ENCODE assay signal across 17 mouse cellular contexts in genomic region chr3:104816130-104816529, GRCm38 (mm10). TPM values are rescaled to one million over a fixed set of nuclear protein-coding genes. Genes with fewer than 3 reads are reported as not detected.
A peak's percentile ranks its signal among the peaks of the same experiment; 100 is the strongest.
DNase-seq lines count a peak whose midpoint lies in the region; ATAC-seq and TF ChIP-seq lines count a peak whose summit lies in the region.
"Had no signal": no experiment of that assay in that cellular context is flagged by ENCODE, and none has a peak within 500 bp of the region (broad histone marks: within the 10 kb centered on the region; RNA-seq: fewer than 3 reads in every experiment).

No protein-coding gene starts in this region.

- no peak overlapping the region for H3K27ac ChIP-seq in heart, embryonic 13.5 days (replicated peaks)
- H3K27ac ChIP-seq in heart, embryonic 12.5 days (ENCODE audit: poor library complexity, severe bottlenecking), result no peak overlapping the region
- H3K27ac ChIP-seq in lung, postnatal 0 days (ENCODE audit: low read length), result no peak overlapping the region
- no peak overlapping the region for H3K27ac ChIP-seq in intestine, embryonic 16.5 days (ENCODE audit: low read length)
- no peak overlapping the region for H3K27ac ChIP-seq in stomach, embryonic 16.5 days (ENCODE audit: low read length)
- no peak overlapping the region for H3K27ac ChIP-seq in midbrain, embryonic 15.5 days
- H3K27ac ChIP-seq: forebrain, embryonic 15.5 days; hindbrain, embryonic 13.5 days; neural tube, embryonic 12.5 days had no signal

- peak overlapping the region; percentile 78 for H3K4me2 ChIP-seq in heart, embryonic 13.5 days
- H3K4me2 ChIP-seq in heart, embryonic 12.5 days, result no peak overlapping the region
- no peak overlapping the region for H3K4me2 ChIP-seq in lung, postnatal 0 days (replicated peaks; ENCODE audit: low read depth, low read length)
- H3K4me2 ChIP-seq in intestine, embryonic 16.5 days (ENCODE audit: low read depth, low read length), result peak overlapping the region; percentile 28
- H3K4me2 ChIP-seq in stomach, embryonic 16.5 days (ENCODE audit: low read depth, low read length), result peak overlapping the region; percentile 73; the same call in 1 of the 2 replicates
- no peak overlapping the region for H3K4me2 ChIP-seq in midbrain, embryonic 15.5 days

- H3K4me1 ChIP-seq in heart, embryonic 13.5 days, result peaks cover 61% of the 10 kb centered on the region
- H3K4me1 ChIP-seq in heart, embryonic 12.5 days (replicated peaks), result peaks cover 47% of the 10 kb centered on the region
- H3K4me1 ChIP-seq in lung, postnatal 0 days (ENCODE audit: insufficient read depth, low read depth, low read length), result peaks cover 7% of the 10 kb centered on the region; the same call in 1 of the 2 replicates
- H3K4me1 ChIP-seq in intestine, embryonic 16.5 days (ENCODE audit: control insufficient read depth, insufficient read depth, low read length), result peaks cover 28% of the 10 kb centered on the region
- H3K4me1 ChIP-seq in stomach, embryonic 16.5 days (ENCODE audit: control insufficient read depth, insufficient read depth, low read length), result peaks cover 31% of the 10 kb centered on the region
- H3K4me1 ChIP-seq in midbrain, embryonic 15.5 days, result peaks cover 17% of the 10 kb centered on the region

- no peaks in the 10 kb centered on the region for H3K9me3 ChIP-seq in heart, embryonic 13.5 days
- H3K9me3 ChIP-seq in heart, embryonic 12.5 days (replicated peaks), result no peaks in the 10 kb centered on the region
- no peaks in the 10 kb centered on the region for H3K9me3 ChIP-seq in lung, postnatal 0 days (ENCODE audit: low read length)
- no peaks in the 10 kb centered on the region for H3K9me3 ChIP-seq in intestine, embryonic 16.5 days (ENCODE audit: control insufficient read depth, low read length)
- no peaks in the 10 kb centered on the region for H3K9me3 ChIP-seq in stomach, embryonic 16.5 days (replicated peaks; ENCODE audit: control insufficient read depth, low read length)
- no peaks in the 10 kb centered on the region for H3K9me3 ChIP-seq in midbrain, embryonic 15.5 days
- H3K9me3 ChIP-seq: forebrain, embryonic 15.5 days; heart, embryonic 15.5 days; hindbrain, embryonic 13.5 days; neural tube, embryonic 12.5 days had no signal

- H3K4me3 ChIP-seq in heart, embryonic 13.5 days, result peak overlapping the region; percentile 76; the same call in 1 of the 2 replicates
- no peak overlapping the region for H3K4me3 ChIP-seq in heart, embryonic 12.5 days
- no peak overlapping the region for H3K4me3 ChIP-seq in lung, postnatal 0 days (ENCODE audit: low read depth, low read length)
- H3K4me3 ChIP-seq in intestine, embryonic 16.5 days (ENCODE audit: low read length), result no peak overlapping the region
- no peak overlapping the region for H3K4me3 ChIP-seq in stomach, embryonic 16.5 days (replicated peaks; ENCODE audit: low read length)
- H3K4me3 ChIP-seq in midbrain, embryonic 15.5 days, result no peak overlapping the region
- H3K4me3 ChIP-seq: forebrain, embryonic 15.5 days had no signal

- WGBS in heart, embryonic 13.5 days, result 96% methylated on average over 7 of the region's 7 CpGs
- 96% methylated on average over 7 of the region's 7 CpGs for WGBS in heart, embryonic 12.5 days
- 85% methylated on average over 7 of the region's 7 CpGs for WGBS in lung, postnatal 0 days
- WGBS in intestine, embryonic 16.5 days, result 92% methylated on average over 7 of the region's 7 CpGs
- WGBS in stomach, embryonic 16.5 days, result 85% methylated on average over 7 of the region's 7 CpGs
- WGBS in midbrain, embryonic 15.5 days, result 94% methylated on average over 7 of the region's 7 CpGs

- no peak for DNase-seq in lung, postnatal 0 days (ENCODE audit: low spot score)
- no peak for DNase-seq in lung, postnatal 10 days
- DNase-seq in embryo, embryonic 9.5 days (ENCODE audit: extremely low spot score), result no peak
- DNase-seq: adrenal gland, postnatal 36 days; cerebellum, adult 9-11 months; kidney, adult 8-10 months; lung, adult 2 months had no signal

- no peaks in the 10 kb centered on the region for H3K27me3 ChIP-seq in heart, embryonic 13.5 days (replicated peaks)
- H3K27me3 ChIP-seq in heart, embryonic 12.5 days (replicated peaks), result no peaks in the 10 kb centered on the region
- H3K27me3 ChIP-seq in lung, postnatal 0 days (replicated peaks; ENCODE audit: insufficient read depth, low read length), result no peaks in the 10 kb centered on the region
- no peaks in the 10 kb centered on the region for H3K27me3 ChIP-seq in intestine, embryonic 16.5 days (replicated peaks; ENCODE audit: control insufficient read depth, insufficient read depth, low read length)
- H3K27me3 ChIP-seq in stomach, embryonic 16.5 days (ENCODE audit: control insufficient read depth, insufficient read depth, low read length), result no peaks in the 10 kb centered on the region
- no peaks in the 10 kb centered on the region for H3K27me3 ChIP-seq in midbrain, embryonic 15.5 days (replicated peaks)
- H3K27me3 ChIP-seq: forebrain, embryonic 15.5 days; heart, embryonic 15.5 days; hindbrain, embryonic 13.5 days; neural tube, embryonic 12.5 days had no signal

- H3K36me3 ChIP-seq in heart, embryonic 13.5 days, result peaks cover 24% of the 10 kb centered on the region
- H3K36me3 ChIP-seq in heart, embryonic 12.5 days, result peaks cover 21% of the 10 kb centered on the region
- H3K36me3 ChIP-seq in lung, postnatal 0 days (ENCODE audit: insufficient read depth, low read length), result no peaks in the 10 kb centered on the region
- H3K36me3 ChIP-seq in intestine, embryonic 16.5 days (ENCODE audit: control insufficient read depth, insufficient read depth, low read length), result no peaks in the 10 kb centered on the region
- H3K36me3 ChIP-seq in stomach, embryonic 16.5 days (ENCODE audit: control insufficient read depth, insufficient read depth, low read length), result no peaks in the 10 kb centered on the region
- H3K36me3 ChIP-seq in midbrain, embryonic 15.5 days (replicated peaks), result no peaks in the 10 kb centered on the region
- H3K36me3 ChIP-seq: heart, embryonic 15.5 days; neural tube, embryonic 12.5 days had no signal

- ATAC-seq in heart, embryonic 13.5 days (ENCODE audit: extremely low read depth, insufficient number of reproducible peaks, low FRiP score, low TSS enrichment), result no peak
- ATAC-seq in heart, embryonic 12.5 days (ENCODE audit: insufficient number of reproducible peaks, low FRiP score), result no peak
- ATAC-seq in lung, postnatal 0 days, result no peak
- no peak for ATAC-seq in intestine, embryonic 16.5 days
- no peak for ATAC-seq in stomach, embryonic 16.5 days (ENCODE audit: insufficient read depth, low FRiP score)
- ATAC-seq in midbrain, embryonic 15.5 days (replicated peaks), result no peak
- ATAC-seq: forebrain, embryonic 15.5 days had no signal

- no peak for TF ChIP-seq EP300 in lung, postnatal 0 days (IDR thresholded peaks at IDR 0.05)

- TF ChIP-seq CTCF in lung, postnatal 0 days (IDR thresholded peaks at IDR 0.05), result peak; percentile 30; the same call in 1 of the 2 replicates

- H3K9ac ChIP-seq in heart, embryonic 13.5 days, result no peak overlapping the region
- H3K9ac ChIP-seq in heart, embryonic 12.5 days, result no peak overlapping the region
- no peak overlapping the region for H3K9ac ChIP-seq in lung, postnatal 0 days (replicated peaks; ENCODE audit: low read depth)
- H3K9ac ChIP-seq in intestine, embryonic 16.5 days (ENCODE audit: low read depth, low read length), result no peak overlapping the region
- no peak overlapping the region for H3K9ac ChIP-seq in stomach, embryonic 16.5 days (ENCODE audit: low read length)
- H3K9ac ChIP-seq in midbrain, embryonic 15.5 days, result no peak overlapping the region
- H3K9ac ChIP-seq: forebrain, embryonic 15.5 days; hindbrain, embryonic 13.5 days; neural tube, embryonic 12.5 days had no signal

RNA-seq across cellular contexts. Expression of gene Mov10, which starts 2.2 kb away (rescaled TPM):
- 37.1 and 47.6 TPM in 2 replicates for polyA plus RNA-seq in heart, embryonic 13.5 days (2015; fragmentation: Nextera tagmentation; extraction: Ambion mirVana)
- polyA plus RNA-seq in heart, embryonic 12.5 days (2016; fragmentation: Nextera tagmentation; extraction: Ambion mirVana), result 43.4 and 45.0 TPM in 2 replicates
- 22.2 and 28.8 TPM in 2 replicates for polyA plus RNA-seq in lung, postnatal 0 days (2015; fragmentation: Nextera tagmentation; extraction: Ambion mirVana)
- 139 and 161 TPM in 2 replicates for polyA plus RNA-seq in intestine, embryonic 16.5 days (2015; fragmentation: Nextera tagmentation; extraction: Ambion mirVana)
- polyA plus RNA-seq in stomach, embryonic 16.5 days (2015; fragmentation: Nextera tagmentation; extraction: Ambion mirVana), result 68.0 and 78.2 TPM in 2 replicates
- polyA plus RNA-seq in midbrain, embryonic 15.5 days (2015; fragmentation: Nextera tagmentation; extraction: Ambion mirVana), result 9.7 and 10.6 TPM in 2 replicates

RNA-seq across cellular contexts. Expression of gene Rhoc, which starts 28.0 kb away (rescaled TPM):
- polyA plus RNA-seq in heart, embryonic 13.5 days (2015; fragmentation: Nextera tagmentation; extraction: Ambion mirVana), result 192 and 225 TPM in 2 replicates
- polyA plus RNA-seq in heart, embryonic 12.5 days (2016; fragmentation: Nextera tagmentation; extraction: Ambion mirVana), result 260 and 269 TPM in 2 replicates
- 242 and 258 TPM in 2 replicates for polyA plus RNA-seq in lung, postnatal 0 days (2015; fragmentation: Nextera tagmentation; extraction: Ambion mirVana)
- polyA plus RNA-seq in intestine, embryonic 16.5 days (2015; fragmentation: Nextera tagmentation; extraction: Ambion mirVana), result 171 and 184 TPM in 2 replicates
- 163 and 168 TPM in 2 replicates for polyA plus RNA-seq in stomach, embryonic 16.5 days (2015; fragmentation: Nextera tagmentation; extraction: Ambion mirVana)
- polyA plus RNA-seq in midbrain, embryonic 15.5 days (2015; fragmentation: Nextera tagmentation; extraction: Ambion mirVana), result 43.8 and 46.0 TPM in 2 replicates

RNA-seq across cellular contexts. Expression of gene Fam19a3, which starts 34.5 kb away (rescaled TPM):
- 0.96 and 1.0 TPM in 2 replicates for polyA plus RNA-seq in heart, embryonic 13.5 days (2015; fragmentation: Nextera tagmentation; extraction: Ambion mirVana)
- polyA plus RNA-seq in heart, embryonic 12.5 days (2016; fragmentation: Nextera tagmentation; extraction: Ambion mirVana), result 1.3 and 1.6 TPM in 2 replicates
- 0.02 TPM in 2 replicates for polyA plus RNA-seq in lung, postnatal 0 days (2015; fragmentation: Nextera tagmentation; extraction: Ambion mirVana)
- polyA plus RNA-seq in intestine, embryonic 16.5 days (2015; fragmentation: Nextera tagmentation; extraction: Ambion mirVana), result 0.06 and 0.09 TPM in 2 replicates
- 0.03 and 0.06 TPM in 2 replicates for polyA plus RNA-seq in stomach, embryonic 16.5 days (2015; fragmentation: Nextera tagmentation; extraction: Ambion mirVana)
- 0.05 and 0.10 TPM in 2 replicates for polyA plus RNA-seq in midbrain, embryonic 15.5 days (2015; fragmentation: Nextera tagmentation; extraction: Ambion mirVana)
- polyA plus RNA-seq: C2C12; neural tube, embryonic 12.5 days had no signal

RNA-seq across cellular contexts. Expression of gene Ppm1j, which starts 35.3 kb away (rescaled TPM):
- polyA plus RNA-seq in heart, embryonic 13.5 days (2015; fragmentation: Nextera tagmentation; extraction: Ambion mirVana), result 36.6 and 38.7 TPM in 2 replicates
- 39.2 and 39.3 TPM in 2 replicates for polyA plus RNA-seq in heart, embryonic 12.5 days (2016; fragmentation: Nextera tagmentation; extraction: Ambion mirVana)
- 3.7 and 4.4 TPM in 2 replicates for polyA plus RNA-seq in lung, postnatal 0 days (2015; fragmentation: Nextera tagmentation; extraction: Ambion mirVana)
- polyA plus RNA-seq in intestine, embryonic 16.5 days (2015; fragmentation: Nextera tagmentation; extraction: Ambion mirVana), result 4.3 and 5.2 TPM in 2 replicates
- 3.2 and 3.6 TPM in 2 replicates for polyA plus RNA-seq in stomach, embryonic 16.5 days (2015; fragmentation: Nextera tagmentation; extraction: Ambion mirVana)
- 0.59 and 0.93 TPM in 2 replicates for polyA plus RNA-seq in midbrain, embryonic 15.5 days (2015; fragmentation: Nextera tagmentation; extraction: Ambion mirVana)

RNA-seq across cellular contexts. Expression of gene St7l, which starts 47.7 kb away (rescaled TPM):
- polyA plus RNA-seq in heart, embryonic 13.5 days (2015; fragmentation: Nextera tagmentation; extraction: Ambion mirVana), result 23.2 and 27.8 TPM in 2 replicates
- 26.0 and 30.9 TPM in 2 replicates for polyA plus RNA-seq in heart, embryonic 12.5 days (2016; fragmentation: Nextera tagmentation; extraction: Ambion mirVana)
- 28.4 and 32.9 TPM in 2 replicates for polyA plus RNA-seq in lung, postnatal 0 days (2015; fragmentation: Nextera tagmentation; extraction: Ambion mirVana)
- polyA plus RNA-seq in intestine, embryonic 16.5 days (2015; fragmentation: Nextera tagmentation; extraction: Ambion mirVana), result 37.0 and 37.8 TPM in 2 replicates
- polyA plus RNA-seq in stomach, embryonic 16.5 days (2015; fragmentation: Nextera tagmentation; extraction: Ambion mirVana), result 37.3 and 42.3 TPM in 2 replicates
- 31.8 and 35.1 TPM in 2 replicates for polyA plus RNA-seq in midbrain, embryonic 15.5 days (2015; fragmentation: Nextera tagmentation; extraction: Ambion mirVana)

Comparison
In these comparisons a context has a peak if more than half of its experiments do, and no peak if none do; other contexts are left out.
1. H3K4me2 ChIP-seq: peak in heart, embryonic 13.5 days (single experiment), intestine, embryonic 16.5 days (single experiment) and stomach, embryonic 16.5 days (single experiment); none in heart, embryonic 12.5 days (single experiment), lung, postnatal 0 days (single experiment) and midbrain, embryonic 15.5 days (single experiment).